15 mouse cellular contexts compared by ENCODE assay signal in the genomic region with DNA sequence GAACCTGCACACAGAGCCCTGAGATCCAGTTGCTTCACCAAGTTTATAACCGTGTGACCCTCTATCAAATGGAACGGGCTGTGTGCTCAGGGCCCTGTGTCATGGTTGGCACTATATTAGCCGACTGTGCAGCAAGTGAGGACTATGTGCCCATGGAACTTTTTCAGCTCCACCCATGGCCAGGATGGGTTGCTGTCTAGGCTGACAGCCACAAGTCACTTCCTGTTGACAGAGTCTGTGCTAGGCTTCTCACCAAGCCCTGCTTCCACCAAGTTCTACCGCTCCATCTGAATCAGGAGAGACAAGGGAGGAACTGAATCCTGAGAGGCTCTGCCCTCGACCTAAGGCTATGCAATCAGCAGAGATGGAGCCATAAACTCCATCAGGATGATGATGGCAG. TPM values are rescaled to one million over a fixed set of nuclear protein-coding genes. Genes with fewer than 3 reads are reported as not detected.
DNase-seq lines count a peak whose midpoint lies in the region; ATAC-seq and TF ChIP-seq lines count a peak whose summit lies in the region.
"Had no signal": no experiment of that assay in that cellular context is flagged by ENCODE, and none has a peak within 500 bp of the region (broad histone marks: within the 10 kb centered on the region; RNA-seq: fewer than 3 reads in every experiment).

No protein-coding gene starts in this region.

- H3K9me3 ChIP-seq in intestine, postnatal 0 days (ENCODE audit: control insufficient read depth): no peaks in the 10 kb centered on the region
- H3K9me3 ChIP-seq: hindbrain, embryonic 13.5 days; neural tube, embryonic 15.5 days had no signal

- WGBS in intestine, postnatal 0 days: 74% methylated on average over 5 of the region's 5 CpGs

- ATAC-seq in monocyte, adult 5-6 weeks (replicated peaks; ENCODE audit: insufficient number of reproducible peaks, low FRiP score, low TSS enrichment, poor library complexity, severe bottlenecking): peak; percentile 55
- ATAC-seq in intestine, postnatal 0 days: no peak
- ATAC-seq: midbrain, embryonic 16.5 days had no signal

- no peak overlapping the region for H3K9ac ChIP-seq in intestine, postnatal 0 days (ENCODE audit: low read depth, low read length)
- H3K9ac ChIP-seq: hindbrain, embryonic 13.5 days; neural tube, embryonic 15.5 days had no signal

- no peak overlapping the region for H3K4me2 ChIP-seq in intestine, postnatal 0 days (replicated peaks; ENCODE audit: low read depth)
- H3K4me2 ChIP-seq: hindbrain, embryonic 13.5 days; neural tube, embryonic 15.5 days had no signal

- TF ChIP-seq CTCF in intestine, postnatal 0 days (IDR thresholded peaks at IDR 0.05; ENCODE audit: low read depth): no peak

- DNase-seq in adrenal gland, adult 2 months: peak; percentile 18
- DNase-seq in adrenal gland, postnatal 4 days (ENCODE audit: low spot score in 2 of 2): no peak
- peak; percentile 70 for DNase-seq in 416B (ENCODE audit: low read depth)
- peak; percentile 31 for DNase-seq in brain, adult 2 months (ENCODE audit: low read depth, low spot score)
- DNase-seq in left cerebral cortex, adult 18-20 months (ENCODE audit: low spot score in 2 of 2): no peak
- DNase-seq in left cerebral cortex, postnatal 36 days (ENCODE audit: low spot score in 2 of 2): no peak
- DNase-seq: adrenal gland, postnatal 36 days; cerebellum, adult 2 months; kidney, adult 2 months; right cerebral cortex, adult 18-20 months had no signal

- no peak overlapping the region for H3K4me3 ChIP-seq in intestine, postnatal 0 days (ENCODE audit: low read depth, low read length)
- H3K4me3 ChIP-seq: hindbrain, embryonic 13.5 days; neural tube, embryonic 15.5 days had no signal

- H3K27me3 ChIP-seq in intestine, postnatal 0 days (replicated peaks; ENCODE audit: control insufficient read depth, insufficient read depth, low read length): no peaks in the 10 kb centered on the region
- H3K27me3 ChIP-seq: hindbrain, embryonic 13.5 days; neural tube, embryonic 15.5 days had no signal

- intact Hi-C loops in left cerebral cortex, postnatal 36 days (cut with DNase I): no loop called here

- no peak overlapping the region for H3K27ac ChIP-seq in intestine, postnatal 0 days (ENCODE audit: low read depth, low read length)
- H3K27ac ChIP-seq: hindbrain, embryonic 13.5 days; neural tube, embryonic 15.5 days had no signal

- no peaks in the 10 kb centered on the region for H3K36me3 ChIP-seq in intestine, postnatal 0 days (ENCODE audit: control insufficient read depth, insufficient read depth)
- H3K36me3 ChIP-seq: hindbrain, embryonic 13.5 days; neural tube, embryonic 15.5 days had no signal

- no peaks in the 10 kb centered on the region for H3K4me1 ChIP-seq in intestine, postnatal 0 days (replicated peaks; ENCODE audit: control insufficient read depth, insufficient read depth, low read length)

RNA-seq across cellular contexts. Expression of gene Cdt1, which starts 6.6 kb away (rescaled TPM):
- 1 to 10 TPM; 5.0 to 7.0 TPM for total RNA-seq in adrenal gland, adult 2 months (2021)
- 19.9 and 22.4 TPM in 2 replicates for polyA plus RNA-seq in adrenal gland, adult 2 months (2012; rRNA removed)
- 10 to 100 TPM; 33.2 to 36.6 TPM for total RNA-seq in adrenal gland, postnatal 4 days (2021)
- 11.1 to 24.4 TPM (median 12.4 TPM) in 3 replicates for total RNA-seq in monocyte, adult 5-6 weeks (2017)
- 1 to 10 TPM; 2.9 to 3.9 TPM for total RNA-seq in left cerebral cortex, adult 18-20 months (2021)
- total RNA-seq in left cerebral cortex, postnatal 36 days (2021): 1 to 10 TPM; 1.8 to 3.5 TPM
- 13.3 and 14.0 TPM in 2 replicates for polyA plus RNA-seq in intestine, postnatal 0 days (2015; fragmentation: Nextera tagmentation; extraction: Ambion mirVana)

RNA-seq across cellular contexts. Expression of gene Piezo1, which starts 10.1 kb away (rescaled TPM):
- total RNA-seq in adrenal gland, adult 2 months (2021): 10 to 100 TPM; 15.1 to 26.4 TPM
- 47.5 and 64.7 TPM in 2 replicates for polyA plus RNA-seq in adrenal gland, adult 2 months (2012; rRNA removed)
- total RNA-seq in adrenal gland, postnatal 4 days (2021): 10 to 100 TPM; 49.0 to 52.1 TPM
- 31.7 to 76.2 TPM (median 45.9 TPM) in 3 replicates for total RNA-seq in monocyte, adult 5-6 weeks (2017)
- 1 to 10 TPM; 5.2 to 5.5 TPM for total RNA-seq in left cerebral cortex, adult 18-20 months (2021)
- 1 to 10 TPM; 6.5 to 7.6 TPM for total RNA-seq in left cerebral cortex, postnatal 36 days (2021)
- 4.4 and 7.3 TPM in 2 replicates for polyA plus RNA-seq in intestine, postnatal 0 days (2015; fragmentation: Nextera tagmentation; extraction: Ambion mirVana)

RNA-seq across cellular contexts. Expression of gene Aprt, which starts 15.5 kb away (rescaled TPM):
- 100 to 1,000 TPM in 1 of 2 experiments, 10 to 100 TPM in 1; 56.2 to 106 TPM for total RNA-seq in adrenal gland, adult 2 months (2021)
- 161 and 176 TPM in 2 replicates for polyA plus RNA-seq in adrenal gland, adult 2 months (2012; rRNA removed)
- 10 to 100 TPM; 93.4 to 98.6 TPM for total RNA-seq in adrenal gland, postnatal 4 days (2021)
- 30.5 to 53.3 TPM (median 49.7 TPM) in 3 replicates for total RNA-seq in monocyte, adult 5-6 weeks (2017)
- total RNA-seq in left cerebral cortex, adult 18-20 months (2021): 10 to 100 TPM; 48.4 to 52.0 TPM
- total RNA-seq in left cerebral cortex, postnatal 36 days (2021): 10 to 100 TPM; 54.5 to 62.3 TPM
- polyA plus RNA-seq in intestine, postnatal 0 days (2015; fragmentation: Nextera tagmentation; extraction: Ambion mirVana): 676 and 681 TPM in 2 replicates

RNA-seq across cellular contexts. Expression of gene Galns, which starts 50.1 kb away (rescaled TPM):
- total RNA-seq in adrenal gland, adult 2 months (2021): 1 to 10 TPM; 6.0 to 7.8 TPM
- 6.8 and 8.0 TPM in 2 replicates for polyA plus RNA-seq in adrenal gland, adult 2 months (2012; rRNA removed)
- total RNA-seq in adrenal gland, postnatal 4 days (2021): 10 to 100 TPM; 11.9 to 13.9 TPM
- 9.9 to 15.0 TPM (median 12.4 TPM) in 3 replicates for total RNA-seq in monocyte, adult 5-6 weeks (2017)
- total RNA-seq in left cerebral cortex, adult 18-20 months (2021): 1 to 10 TPM; 8.1 to 8.3 TPM
- total RNA-seq in left cerebral cortex, postnatal 36 days (2021): 1 to 10 TPM; 8.8 to 9.2 TPM
- polyA plus RNA-seq in intestine, postnatal 0 days (2015; fragmentation: Nextera tagmentation; extraction: Ambion mirVana): 58.1 and 59.0 TPM in 2 replicates

RNA-seq across cellular contexts. Expression of gene Trappc2l, which starts 50.2 kb away (rescaled TPM):
- total RNA-seq in adrenal gland, adult 2 months (2021): 10 to 100 TPM; 53.8 to 55.5 TPM
- polyA plus RNA-seq in adrenal gland, adult 2 months (2012; rRNA removed): 159 and 161 TPM in 2 replicates
- 10 to 100 TPM; 51.5 to 51.8 TPM for total RNA-seq in adrenal gland, postnatal 4 days (2021)
- total RNA-seq in monocyte, adult 5-6 weeks (2017): 19.5 to 35.7 TPM (median 20.3 TPM) in 3 replicates
- total RNA-seq in left cerebral cortex, adult 18-20 months (2021): 10 to 100 TPM; 79.6 to 86.0 TPM
- total RNA-seq in left cerebral cortex, postnatal 36 days (2021): 10 to 100 TPM; 78.7 to 84.5 TPM
- 136 and 144 TPM in 2 replicates for polyA plus RNA-seq in intestine, postnatal 0 days (2015; fragmentation: Nextera tagmentation; extraction: Ambion mirVana)

Comparison
In these comparisons a context has a peak if more than half of its experiments do, and no peak if none do; other contexts are left out.
1. DNase-seq: peak in adrenal gland, adult 2 months (single experiment), 416B (single experiment) and brain, adult 2 months (single experiment); none in adrenal gland, postnatal 4 days (0 of 2), left cerebral cortex, adult 18-20 months (0 of 2) and left cerebral cortex, postnatal 36 days (0 of 2).